Comparison of ENCODE assay signal across 8 mouse cellular contexts in genomic region chr12:106174070-106174980, GRCm38 (mm10).
DNase-seq lines count a peak whose midpoint lies in the region; ATAC-seq lines count a peak whose summit lies in the region.

No protein-coding gene starts in this region.

- no peaks in the 10 kb centered on the region; a peak in 1 of 4 replicates for H3K4me1 ChIP-seq in heart, embryonic 14.5 days (ENCODE audit: control insufficient read depth in 2 of 2, insufficient read depth in 2 of 2, low read length in 2 of 2)
- H3K4me1 ChIP-seq in hindbrain, embryonic 14.5 days (replicated peaks; ENCODE audit: control insufficient read depth, insufficient read depth, low read length), result peaks cover 24% of the 10 kb centered on the region
- H3K4me1 ChIP-seq in midbrain, embryonic 13.5 days (replicated peaks), result peaks cover 49% of the 10 kb centered on the region

- peaks cover 37% of the 10 kb centered on the region for H3K27me3 ChIP-seq in heart, embryonic 14.5 days (ENCODE audit: control insufficient read depth, insufficient read depth, low read length)
- no peaks in the 10 kb centered on the region for H3K27me3 ChIP-seq in hindbrain, embryonic 14.5 days (ENCODE audit: control insufficient read depth, insufficient read depth, low read length)
- H3K27me3 ChIP-seq in midbrain, embryonic 13.5 days, result peaks cover 8% of the 10 kb centered on the region

- DNase-seq in heart, postnatal 4 days, result no peak
- peak; percentile 79 for DNase-seq in embryo, embryonic 10 days (ENCODE audit: low spot score)
- peak; percentile 47 for DNase-seq in hindbrain, embryonic 14.5 days (ENCODE audit: low spot score)
- no peak for DNase-seq in urinary bladder, postnatal 10 days (ENCODE audit: low spot score)
- DNase-seq in frontal cortex, postnatal 10 days (ENCODE audit: low spot score in 2 of 2), result no peak

- no peak for ATAC-seq in heart, embryonic 14.5 days (ENCODE audit: insufficient number of reproducible peaks, insufficient read depth, low FRiP score, low read depth)
- peak; percentile 70 for ATAC-seq in CD4-positive, CD25-positive, alpha-beta regulatory T cell, adult 4 months
- peak; percentile 26; the same call in 1 of the 2 replicates for ATAC-seq in hindbrain, embryonic 14.5 days (ENCODE audit: low FRiP score)
- peak; percentile 62 for ATAC-seq in midbrain, embryonic 13.5 days

- no peaks in the 10 kb centered on the region for H3K36me3 ChIP-seq in heart, embryonic 14.5 days (ENCODE audit: control insufficient read depth, insufficient read depth, low read length)
- H3K36me3 ChIP-seq in hindbrain, embryonic 14.5 days (replicated peaks; ENCODE audit: control insufficient read depth, insufficient read depth), result no peaks in the 10 kb centered on the region
- no peaks in the 10 kb centered on the region for H3K36me3 ChIP-seq in midbrain, embryonic 13.5 days

- H3K9me3 ChIP-seq in heart, embryonic 14.5 days (ENCODE audit: control insufficient read depth, low read length), result no peaks in the 10 kb centered on the region
- H3K9me3 ChIP-seq in hindbrain, embryonic 14.5 days (ENCODE audit: control insufficient read depth, low read length), result no peaks in the 10 kb centered on the region
- H3K9me3 ChIP-seq in midbrain, embryonic 13.5 days, result no peaks in the 10 kb centered on the region

- WGBS in heart, embryonic 14.5 days, result 1% methylated on average over 39 of the region's 39 CpGs
- under 1% methylated on average over 39 of the region's 39 CpGs for WGBS in hindbrain, embryonic 14.5 days
- WGBS in midbrain, embryonic 13.5 days, result under 1% methylated on average over 39 of the region's 39 CpGs

- peak overlapping the region; percentile 47 to 52 for H3K4me3 ChIP-seq in heart, embryonic 14.5 days (ENCODE audit: control insufficient read depth in 1 of 2, insufficient read depth in 1 of 2, low read depth in 1 of 2, low read length in 2 of 2)
- peak overlapping the region; percentile 37 for H3K4me3 ChIP-seq in hindbrain, embryonic 14.5 days (replicated peaks; ENCODE audit: low read length)
- peak overlapping the region; percentile 44 for H3K4me3 ChIP-seq in midbrain, embryonic 13.5 days (replicated peaks)

- no peak overlapping the region for H3K27ac ChIP-seq in heart, embryonic 14.5 days (replicated peaks in 1 of 2; ENCODE audit: control insufficient read depth in 1 of 2, insufficient read depth in 1 of 2, low read depth in 2 of 2, low read length in 2 of 2)
- peak overlapping the region; percentile 88 for H3K27ac ChIP-seq in hindbrain, embryonic 14.5 days
- peak overlapping the region; percentile 90 for H3K27ac ChIP-seq in midbrain, embryonic 13.5 days

- peak overlapping the region; percentile 94 for H3K4me2 ChIP-seq in heart, embryonic 14.5 days (ENCODE audit: low read length)
- peak overlapping the region; percentile 87 for H3K4me2 ChIP-seq in hindbrain, embryonic 14.5 days (replicated peaks)
- peak overlapping the region; percentile 78 for H3K4me2 ChIP-seq in midbrain, embryonic 13.5 days (replicated peaks)

- peak overlapping the region; percentile 48 for H3K9ac ChIP-seq in heart, embryonic 14.5 days (ENCODE audit: low read length)
- peak overlapping the region; percentile 64 for H3K9ac ChIP-seq in hindbrain, embryonic 14.5 days
- peak overlapping the region; percentile 63 for H3K9ac ChIP-seq in midbrain, embryonic 13.5 days (replicated peaks)

Comparison
In these comparisons a context has a peak if more than half of its experiments do, and no peak if none do; other contexts are left out.
1. H3K27ac ChIP-seq: peak in hindbrain, embryonic 14.5 days (single experiment) and midbrain, embryonic 13.5 days (single experiment); none in heart, embryonic 14.5 days (0 of 2).
2. DNase-seq: peak in embryo, embryonic 10 days (single experiment) and hindbrain, embryonic 14.5 days (single experiment); none in heart, postnatal 4 days (single experiment), urinary bladder, postnatal 10 days (single experiment) and frontal cortex, postnatal 10 days (0 of 2).
3. Peak in every context shown above with its lines, with median percentiles within 50 percentile points of each other: H3K4me2 ChIP-seq, H3K4me3 ChIP-seq and H3K9ac ChIP-seq.